8 mouse cellular contexts compared by ENCODE assay signal in genomic region chr8:104630981-104631663, GRCm38 (mm10). TPM values are rescaled to one million over a fixed set of nuclear protein-coding genes. Genes with fewer than 3 reads are reported as not detected.
A peak's percentile ranks its signal among the peaks of the same experiment; 100 is the strongest.
DNase-seq lines count a peak whose midpoint lies in the region; ATAC-seq and TF ChIP-seq lines count a peak whose summit lies in the region.

Gene Rrad, minus strand, starts transcription at chr8:104631327.

- no peak for TF ChIP-seq CTCF in spleen, adult 2 months (IDR thresholded peaks at IDR 0.05; ENCODE audit: extremely low read depth, insufficient read depth, insufficient read length, insufficient replicate concordance)

- H3K4me1 ChIP-seq in heart, embryonic 11.5 days (ENCODE audit: control insufficient read depth, insufficient read depth, low read length) = peaks cover 31% of the 10 kb centered on the region
- H3K4me1 ChIP-seq in kidney, embryonic 16.5 days (ENCODE audit: insufficient read depth, low read length) = peaks cover 6% of the 10 kb centered on the region
- H3K4me1 ChIP-seq in spleen, adult 2 months (ENCODE audit: control insufficient read depth, insufficient read depth, insufficient read length) = peaks cover 14% of the 10 kb centered on the region

- no peaks in the 10 kb centered on the region for H3K9me3 ChIP-seq in heart, embryonic 11.5 days (replicated peaks; ENCODE audit: control insufficient read depth, low read length)
- H3K9me3 ChIP-seq in kidney, embryonic 16.5 days (ENCODE audit: low read length) = no peaks in the 10 kb centered on the region

- no peaks in the 10 kb centered on the region for H3K27me3 ChIP-seq in heart, embryonic 11.5 days (ENCODE audit: control insufficient read depth, insufficient read depth, low read length)
- peaks cover 4% of the 10 kb centered on the region; the same call in 1 of the 2 replicates for H3K27me3 ChIP-seq in kidney, embryonic 16.5 days (ENCODE audit: insufficient read depth, low read length)
- no peaks in the 10 kb centered on the region for H3K27me3 ChIP-seq in spleen, adult 2 months (ENCODE audit: control insufficient read depth, insufficient read depth, low read length)

- H3K4me2 ChIP-seq in heart, embryonic 11.5 days = peak within 1 kb of the TSS; percentile 76
- peak within 1 kb of the TSS; percentile 62 for H3K4me2 ChIP-seq in kidney, embryonic 16.5 days (replicated peaks; ENCODE audit: low read depth, low read length)

- peak within 1 kb of the TSS; percentile 93 for H3K9ac ChIP-seq in heart, embryonic 11.5 days (ENCODE audit: low read depth, low read length)
- H3K9ac ChIP-seq in kidney, embryonic 16.5 days (replicated peaks; ENCODE audit: low read length) = peak within 1 kb of the TSS; percentile 63

- H3K4me3 ChIP-seq in heart, embryonic 11.5 days (ENCODE audit: low read depth, low read length) = peak within 1 kb of the TSS; percentile 77
- H3K4me3 ChIP-seq in kidney, embryonic 16.5 days (ENCODE audit: low read length) = peak within 1 kb of the TSS; percentile 49
- H3K4me3 ChIP-seq in macrophage (ENCODE audit: inconsistent target) = peak within 1 kb of the TSS; percentile 13; the same call in 1 of the 2 replicates
- H3K4me3 ChIP-seq in spleen, adult 2 months (ENCODE audit: extremely low read depth, insufficient read depth, insufficient read length) = peak within 1 kb of the TSS; percentile 71

- peaks cover 5% of the 10 kb centered on the region for H3K36me3 ChIP-seq in heart, embryonic 11.5 days (ENCODE audit: control insufficient read depth, insufficient read depth, low read length)
- H3K36me3 ChIP-seq in kidney, embryonic 16.5 days (ENCODE audit: insufficient read depth, low read length) = peaks cover 3% of the 10 kb centered on the region; the same call in 1 of the 2 replicates
- H3K36me3 ChIP-seq in macrophage (ENCODE audit: inconsistent target) = no peaks in the 10 kb centered on the region
- peaks cover 3% of the 10 kb centered on the region for H3K36me3 ChIP-seq in spleen, adult 2 months (ENCODE audit: control insufficient read depth, insufficient read depth, low read length)

- no peaks in the 10 kb centered on the region for H3K79me2 ChIP-seq in macrophage (ENCODE audit: inconsistent target)

- DNase-seq in frontal cortex, postnatal 14 days (ENCODE audit: low spot score in 2 of 2) = no peak
- peak; percentile 36 for DNase-seq in embryo, embryonic 10 days (ENCODE audit: low spot score)
- DNase-seq in spleen, adult 2 months (ENCODE audit: low read depth in 1 of 2, low spot score in 2 of 2) = peak; percentile 76 to 87
- DNase-seq in frontal cortex, postnatal 25 days (ENCODE audit: low spot score in 2 of 2) = no peak

- peak within 1 kb of the TSS; percentile 93 for H3K27ac ChIP-seq in heart, embryonic 11.5 days (ENCODE audit: low read depth, low read length)
- H3K27ac ChIP-seq in kidney, embryonic 16.5 days (ENCODE audit: low read length) = no peak within 1 kb of the TSS
- H3K27ac ChIP-seq in macrophage = peak within 1 kb of the TSS; percentile 21; the same call in 1 of the 2 replicates
- H3K27ac ChIP-seq in spleen, adult 2 months (ENCODE audit: insufficient read depth, low read length) = peak within 1 kb of the TSS; percentile 54

- 0 out of 2 replicates have a peak, but pooled peaks have one; percentile 13 for ATAC-seq in frontal cortex, adult (ENCODE audit: low TSS enrichment)
- peak; percentile 71 for ATAC-seq in heart, embryonic 11.5 days (replicated peaks; ENCODE audit: insufficient number of reproducible peaks, low FRiP score, low TSS enrichment)
- peak; percentile 53; the same call in 1 of the 2 replicates for ATAC-seq in kidney, embryonic 16.5 days (ENCODE audit: low FRiP score, low TSS enrichment)

- TF ChIP-seq POLR2A in spleen, adult 2 months (IDR thresholded peaks at IDR 0.05; ENCODE audit: low read depth, low read length) = no peak; the same call in 1 of the 2 replicates

- WGBS in heart, embryonic 11.5 days (ENCODE audit: insufficient replicate concordance) = under 1% methylated on average over 26 of the region's 28 CpGs
- WGBS in kidney, embryonic 16.5 days = under 1% methylated on average over 22 of the region's 28 CpGs
- WGBS in macrophage (ENCODE audit: missing documents) = 8% methylated on average over 17 of the region's 28 CpGs
- WGBS in spleen, adult 2 months = under 1% methylated on average over 27 of the region's 28 CpGs

RNA-seq across cellular contexts. Expression of gene Rrad, which starts in this region (rescaled TPM):
- polyA plus RNA-seq in heart, embryonic 11.5 days (2014; fragmentation: Nextera tagmentation; extraction: Ambion mirVana) = 300 and 328 TPM in 2 replicates
- 13.5 and 15.0 TPM in 2 replicates for polyA plus RNA-seq in kidney, embryonic 16.5 days (2015; fragmentation: Nextera tagmentation; extraction: Ambion mirVana)
- total RNA-seq in macrophage (2018; cell fraction: chromatin; rRNA removed) = 1 to 10 TPM in 19 of 26 experiments, under 1 TPM in 4, not detected in 3; 0.70 to 4.2 (median 1.5) TPM
- 1 to 10 TPM; 1.8 to 7.6 (median 4.3) TPM for total RNA-seq in macrophage (2018; cell fraction: cytosol; rRNA removed)
- total RNA-seq in macrophage (2018; cell fraction: nucleus; rRNA removed) = 1 to 10 TPM; 1.0 to 5.9 (median 3.4) TPM
- polyA plus RNA-seq in macrophage (2018) = 2.3 to 7.2 TPM (median 2.7 TPM) in 3 replicates
- 13.1 and 17.2 TPM in 2 replicates for polyA plus RNA-seq in spleen, adult 2 months (2012; rRNA removed)

Comparison
In these comparisons a context has a peak if more than half of its experiments do, and no peak if none do; other contexts are left out.
1. RNA of gene Rrad (polyA plus RNA-seq): 300 to 328 TPM in heart, embryonic 11.5 days; 13.5 to 15.0 TPM in kidney, embryonic 16.5 days, 13.1 to 17.2 TPM in spleen, adult 2 months and 2.3 to 7.2 TPM in macrophage; every median in the first group is over 10 times any median in the second.
2. ATAC-seq: peak in every context shown above with its lines; median percentile 71 in heart, embryonic 11.5 days; 53 in kidney, embryonic 16.5 days; 13 in frontal cortex, adult.
3. DNase-seq: peak in embryo, embryonic 10 days (single experiment) and spleen, adult 2 months (2 of 2); none in frontal cortex, postnatal 14 days (0 of 2) and frontal cortex, postnatal 25 days (0 of 2).
4. H3K4me3 ChIP-seq: peak in every context shown above with its lines; median percentile 77 in heart, embryonic 11.5 days; 71 in spleen, adult 2 months; 49 in kidney, embryonic 16.5 days; 13 in macrophage.